Mouse (Mus musculus) kidney, postnatal 10 days (tissue): ENCODE results near the gene Sc5d.

ENCODE experiments used
- DNase-seq: peaks from one replicate; pipeline ENCODE4 v3.0.0; 2021; ENCODE audit warnings: mixed read lengths

Gene Sc5d

DNA sequence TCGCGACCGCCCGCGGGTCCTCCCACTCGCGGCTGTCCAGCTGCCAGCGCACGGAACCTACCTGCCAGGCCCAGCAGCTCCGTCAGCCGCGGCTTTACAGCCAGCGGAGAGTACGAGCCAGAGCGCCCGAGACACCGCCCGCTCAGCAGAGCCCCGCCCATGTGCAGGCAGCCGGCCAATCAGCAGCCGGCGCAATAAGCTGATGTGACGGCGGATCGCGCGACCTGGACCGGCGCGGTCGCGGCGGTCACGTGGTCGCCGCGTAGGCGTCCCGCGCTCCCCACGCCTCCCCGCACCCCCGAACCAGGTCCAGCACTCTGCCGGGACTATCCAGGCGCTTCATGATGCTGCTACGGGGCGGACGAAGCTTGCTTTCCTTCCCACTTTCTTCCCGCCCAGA lies at the start of gene Sc5d:
Gene Sc5d, minus strand, starts transcription at position 112 of the 400 bp plus-strand sequence.
- DNase-seq = peak; percentile 97

DNA sequence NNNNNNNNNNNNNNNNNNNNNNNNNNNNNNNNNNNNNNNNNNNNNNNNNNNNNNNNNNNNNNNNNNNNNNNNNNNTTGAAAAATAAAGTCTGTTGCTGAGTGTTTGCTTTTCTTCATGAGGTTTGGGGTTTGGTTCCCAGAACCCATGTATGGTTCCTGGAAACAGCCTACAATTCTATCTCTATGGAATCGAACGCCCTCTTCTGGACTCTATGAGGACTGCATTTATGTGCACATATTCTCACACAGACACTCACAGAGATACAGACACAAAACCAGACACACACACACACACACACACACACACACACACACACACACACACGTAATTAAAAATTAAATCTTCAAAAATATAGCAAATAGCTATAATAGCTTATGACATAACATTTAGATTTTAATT lies 47.3 kb upstream of the Sc5d start:
- DNase-seq = no peak

DNA sequence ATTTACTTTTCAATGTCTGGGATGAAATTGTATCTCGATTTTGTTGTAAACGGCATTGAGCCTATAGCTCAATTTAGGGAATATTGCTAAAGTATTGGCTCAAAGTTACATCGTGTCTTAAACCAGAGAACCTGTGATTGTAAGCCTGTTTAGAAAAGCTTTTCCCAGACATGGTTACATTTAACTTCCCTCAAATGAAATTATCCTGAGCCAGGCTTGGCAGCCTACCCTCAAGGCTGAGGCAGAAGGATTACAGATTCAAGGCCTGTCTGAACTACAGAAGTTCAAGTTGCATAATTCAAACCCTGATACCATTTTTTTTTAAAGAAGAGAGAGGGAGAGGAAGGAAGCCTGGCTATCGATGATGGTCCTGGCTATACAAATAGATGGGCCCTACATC lies 39.8 kb upstream of the Sc5d start:
- DNase-seq = no peak

DNA sequence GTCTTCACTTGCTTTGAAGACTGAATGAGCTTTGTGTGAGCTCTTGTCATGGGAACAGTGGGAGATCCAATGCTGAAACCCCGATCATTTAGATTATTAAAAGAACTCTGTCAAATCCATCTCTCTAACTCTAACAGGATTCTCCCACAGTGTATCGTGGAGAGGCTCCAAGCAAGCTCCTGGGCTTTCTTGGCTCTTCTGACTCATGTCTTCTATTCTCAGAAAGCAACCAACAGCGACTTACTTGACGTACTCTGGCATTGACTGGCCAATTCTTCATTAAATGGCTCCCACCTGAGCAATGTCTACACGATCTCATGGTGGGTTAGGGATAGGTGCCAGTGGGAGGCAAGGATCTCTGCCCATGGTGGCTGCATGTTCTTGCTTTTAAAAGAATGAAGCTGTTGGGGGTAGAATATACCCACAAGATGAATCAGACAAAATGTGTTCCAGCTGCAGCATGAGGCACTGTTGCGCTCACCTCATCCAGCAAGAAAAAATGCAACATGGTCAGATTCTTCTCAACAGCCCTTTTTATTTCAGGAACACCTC lies 37.1 kb upstream of the Sc5d start:
- DNase-seq = no peak

DNA sequence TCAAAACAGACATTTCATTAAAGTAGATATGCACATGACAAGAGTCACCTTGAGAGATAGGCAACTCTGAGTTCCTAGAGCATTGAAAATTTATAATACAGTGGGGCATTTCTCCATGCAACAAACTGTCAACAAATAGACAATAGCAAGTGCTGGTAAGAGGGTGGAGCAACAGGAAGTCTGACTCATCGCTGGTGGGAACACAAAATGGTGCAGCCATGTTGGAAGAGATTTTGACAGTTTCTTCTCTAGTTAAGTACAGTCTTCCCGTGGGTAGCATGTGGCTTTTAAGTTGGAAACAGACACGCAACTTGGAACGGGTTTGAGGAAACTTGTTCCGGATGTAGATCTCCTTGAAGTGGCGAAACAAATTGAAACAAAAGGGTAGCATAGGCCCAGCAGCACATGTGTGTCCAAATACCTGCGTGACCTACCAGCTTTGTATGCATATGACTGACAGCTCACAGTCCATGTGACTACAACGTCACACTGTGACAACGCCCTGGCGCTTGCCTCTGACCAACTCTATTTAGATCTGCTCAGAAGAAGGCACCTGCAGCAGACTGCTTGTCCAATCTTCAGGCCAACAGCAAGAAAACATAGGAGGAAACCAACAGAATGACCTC lies 32.4 kb upstream of the Sc5d start:
- DNase-seq = no peak

DNA sequence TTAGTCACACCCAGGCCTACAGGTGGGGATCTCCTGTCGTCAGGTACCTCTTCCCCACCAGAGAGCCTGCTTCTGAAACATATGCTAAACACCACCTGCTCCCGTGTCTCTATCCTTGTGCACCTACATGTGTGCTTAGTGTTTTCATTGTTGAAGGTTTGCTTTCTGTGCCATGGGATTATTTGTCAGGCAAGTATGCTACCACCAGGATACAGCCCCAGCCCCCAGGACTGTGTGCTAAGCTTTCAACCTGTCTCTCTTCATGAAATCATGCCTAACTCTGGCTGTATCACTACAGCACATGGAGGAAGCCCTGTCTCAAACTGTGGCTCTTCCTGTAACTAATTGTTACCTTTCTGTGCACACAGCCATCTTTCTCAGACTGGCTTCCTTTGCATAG lies 30.1 kb upstream of the Sc5d start:
- DNase-seq = no peak

DNA sequence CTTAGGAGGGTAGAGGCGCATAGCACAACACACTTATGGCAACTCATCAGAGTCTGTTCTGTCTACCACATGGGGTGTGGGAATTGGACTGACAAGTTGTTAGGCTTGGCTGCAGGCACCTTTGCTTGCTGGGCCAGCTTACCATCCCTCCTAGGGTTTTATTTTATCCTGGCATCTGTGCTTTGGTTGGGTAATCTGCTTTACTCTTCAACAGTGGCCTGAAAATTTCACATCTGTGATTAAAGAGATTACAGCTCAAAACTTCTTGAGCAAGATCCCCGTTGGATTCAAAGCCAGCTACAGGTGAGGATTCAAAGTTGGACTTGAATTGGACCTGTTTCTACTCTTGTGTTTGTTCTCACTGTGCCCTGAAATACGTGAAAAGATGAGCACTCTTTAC lies 29.5 kb upstream of the Sc5d start:
- DNase-seq = no peak

DNA sequence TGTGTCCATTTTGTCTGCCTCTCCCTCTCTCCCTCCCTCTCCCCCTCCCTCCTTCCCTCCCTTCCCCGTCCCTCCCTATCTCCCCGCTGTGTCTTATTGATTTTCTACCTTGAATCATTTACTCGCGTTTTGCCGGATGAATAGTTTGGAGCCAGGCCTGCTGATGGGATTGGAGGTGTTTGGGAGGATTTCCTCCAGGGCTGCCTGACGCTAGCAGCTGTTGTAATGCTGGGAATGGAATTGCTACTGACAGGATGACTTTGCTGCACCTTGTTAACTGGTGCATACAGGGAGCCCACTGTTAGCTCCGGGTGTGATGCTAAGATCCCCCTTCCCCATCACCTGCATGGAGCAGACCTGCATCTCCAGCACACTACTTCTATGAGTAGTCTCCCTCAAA lies 29.0 kb upstream of the Sc5d start:
- no peak for DNase-seq

DNA sequence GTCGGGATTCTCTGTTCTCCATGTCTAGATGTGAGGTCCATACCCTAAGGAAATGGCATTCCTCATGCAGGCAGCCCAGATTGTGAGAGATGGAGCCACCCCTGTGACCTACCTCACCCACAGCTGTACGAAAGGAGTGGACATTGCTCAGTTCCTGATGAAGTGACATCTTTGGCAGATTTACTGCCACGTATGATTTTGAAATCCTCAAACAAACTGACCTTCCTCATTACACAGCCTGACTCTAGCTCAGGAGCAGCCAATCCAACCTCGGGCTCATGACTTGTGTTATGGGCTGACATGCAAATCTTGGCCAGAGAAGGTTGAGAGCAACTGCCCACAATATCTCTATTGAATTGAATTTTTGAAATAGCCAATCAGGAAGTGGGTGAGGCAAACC lies 15.6 kb upstream of the Sc5d start:
- no peak for DNase-seq

DNA sequence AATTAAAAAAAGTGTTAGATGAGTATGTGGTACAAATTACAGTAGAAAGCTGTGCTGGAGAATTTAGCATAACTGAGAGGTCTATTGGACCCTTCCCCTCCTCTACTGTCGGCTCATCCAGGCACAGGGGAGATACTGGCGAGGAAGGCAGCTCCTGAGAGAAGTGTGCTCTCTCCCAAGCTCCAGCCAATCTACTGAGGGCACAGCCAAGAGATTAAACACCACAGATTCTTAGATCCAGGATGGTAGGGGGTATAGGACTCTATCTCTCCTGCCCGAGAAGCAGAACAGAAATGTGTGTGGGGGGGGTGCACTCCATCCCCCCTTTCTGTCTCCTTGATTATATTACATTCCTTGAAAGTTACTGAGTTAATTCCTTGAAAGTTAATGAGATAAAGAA lies 14.0 kb upstream of the Sc5d start:
- no peak for DNase-seq

DNA sequence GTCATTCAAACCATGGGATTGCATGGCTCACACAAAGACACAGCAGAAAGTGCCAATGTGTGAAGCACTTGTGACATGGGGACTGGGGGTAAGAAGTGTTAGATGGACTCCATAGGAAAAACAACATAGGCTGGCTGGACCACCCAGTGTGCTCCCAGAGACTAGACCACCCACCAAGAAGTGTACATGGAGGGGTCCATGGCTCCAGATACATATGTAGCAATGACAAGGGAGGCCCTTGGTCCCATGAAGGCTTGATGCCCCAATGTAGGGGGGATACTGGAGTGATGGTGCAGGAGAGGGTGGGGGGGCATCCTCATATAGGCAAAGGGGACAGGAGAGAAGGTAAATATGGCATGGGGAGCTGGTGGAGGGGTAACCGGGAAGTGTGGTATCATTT lies 13.6 kb upstream of the Sc5d start:
- no peak for DNase-seq

DNA sequence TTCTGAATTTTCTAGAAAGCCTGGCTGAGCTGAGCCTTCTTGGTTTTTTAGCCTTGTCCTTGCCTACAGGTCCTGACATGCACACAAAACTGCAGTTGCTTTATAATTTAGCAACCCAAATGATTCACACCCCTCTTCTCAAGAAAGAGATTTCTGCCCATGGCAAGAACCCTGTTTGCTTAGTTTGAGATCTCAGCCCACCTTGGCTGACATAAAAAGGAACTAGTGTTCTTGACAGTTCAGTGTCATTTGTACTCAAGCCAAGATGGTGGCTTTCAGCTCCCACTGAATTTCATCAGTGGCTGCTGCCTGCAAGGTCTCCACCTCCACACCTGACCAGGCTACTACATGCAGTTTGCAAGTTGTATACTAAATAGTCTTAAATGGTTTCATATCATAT lies 13.1 kb upstream of the Sc5d start:
- no peak for DNase-seq

DNA sequence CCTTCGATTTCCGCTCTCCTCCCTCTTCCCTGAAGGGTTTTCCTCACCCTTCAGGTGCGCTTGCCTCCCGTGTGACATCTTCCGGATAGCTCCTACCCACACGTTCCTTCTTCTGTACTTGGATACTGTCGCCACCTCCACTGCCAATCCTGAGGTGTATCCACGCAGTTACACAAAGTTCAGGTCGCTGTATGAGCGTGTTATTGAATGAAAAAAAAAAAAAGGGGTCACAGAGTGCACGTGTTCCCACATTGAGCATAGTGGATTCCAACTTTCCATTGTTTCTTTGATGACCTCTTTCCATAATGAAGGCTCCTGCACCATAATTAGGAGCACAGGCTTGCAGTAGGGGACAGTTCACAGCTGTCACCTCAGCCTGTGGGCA lies 11.7 kb upstream of the Sc5d start:
- DNase-seq = no peak

DNA sequence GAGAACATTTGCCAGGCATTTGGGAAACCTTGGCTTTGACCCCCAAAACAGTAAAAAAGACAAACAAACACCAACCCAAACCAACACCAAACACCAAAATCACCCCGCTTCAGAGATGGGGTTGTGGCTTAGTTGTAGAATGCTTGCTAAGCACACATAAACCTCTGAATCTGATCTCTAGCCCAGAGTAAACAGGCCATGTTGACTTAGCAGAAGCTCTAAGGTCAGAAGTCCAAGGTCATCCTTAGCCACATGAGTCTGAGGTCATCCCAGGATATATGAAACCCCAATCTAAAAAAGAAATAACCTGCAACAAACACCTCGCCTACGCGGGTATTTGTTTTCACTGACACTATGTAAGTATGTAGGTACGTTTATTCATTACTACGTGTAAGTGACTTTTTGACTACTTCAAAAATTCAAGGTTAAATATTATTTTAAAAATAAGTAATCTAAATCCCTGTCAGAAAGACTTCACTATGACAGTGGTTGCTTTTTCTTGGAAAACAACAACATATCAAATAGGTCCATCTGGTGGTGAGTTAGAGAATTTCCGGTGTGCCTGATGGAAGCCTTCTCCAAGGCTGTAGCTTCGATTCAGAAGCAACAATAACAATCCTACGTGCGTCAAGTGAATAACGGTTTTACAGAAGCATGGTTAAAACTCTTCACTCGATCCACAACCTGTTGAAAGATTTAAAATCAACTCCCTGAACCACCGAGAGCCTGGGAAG lies 11.1 kb upstream of the Sc5d start:
- DNase-seq = peak; percentile 30

DNA sequence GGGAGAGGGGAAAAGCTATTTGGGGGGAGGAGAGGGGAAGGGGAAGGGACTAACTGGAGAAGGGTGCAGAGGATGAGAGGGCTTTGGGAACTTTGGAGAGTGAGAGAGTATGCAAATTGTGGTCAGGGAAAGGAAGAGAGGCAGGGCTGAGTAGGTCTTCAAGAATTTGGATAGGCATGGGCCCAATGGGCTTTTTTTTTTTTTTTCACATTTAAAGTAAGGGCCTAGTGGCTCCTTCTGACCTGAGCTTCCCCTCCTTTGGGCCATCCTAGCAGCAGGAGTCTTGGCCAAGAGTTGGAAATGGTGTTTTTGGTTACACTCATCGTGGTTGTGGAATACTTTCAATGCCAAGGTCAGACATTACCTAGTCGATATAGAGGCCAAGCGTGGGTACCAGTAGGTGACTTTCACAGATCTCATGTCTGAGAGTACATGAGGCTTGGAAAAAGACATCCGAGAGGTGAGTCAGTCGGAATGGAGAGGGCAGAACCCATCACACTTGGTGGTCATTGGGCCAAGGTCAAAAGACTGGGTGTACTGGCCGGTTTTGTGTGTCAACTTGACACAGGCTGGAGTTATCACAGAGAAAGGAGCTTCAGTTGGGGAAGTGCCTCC lies 9.7 kb upstream of the Sc5d start:
- DNase-seq = no peak

DNA sequence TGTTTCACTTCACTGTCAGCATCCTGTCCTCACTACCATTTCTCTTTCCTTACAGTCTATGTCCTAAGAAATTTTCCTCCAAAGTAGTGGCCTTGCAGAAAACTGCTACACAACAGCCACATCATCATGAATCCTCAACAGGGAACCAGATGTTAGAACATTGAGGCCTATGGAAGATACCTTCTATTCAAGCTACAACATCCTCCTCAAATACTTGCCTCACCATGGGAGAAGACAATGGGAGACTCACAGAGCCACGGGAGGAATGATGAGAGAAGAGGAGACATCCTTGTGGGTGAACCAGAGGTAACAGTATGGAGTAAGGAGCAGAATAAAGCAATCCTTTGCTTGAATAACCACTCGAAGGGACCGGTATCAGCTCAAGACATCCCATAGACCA lies 9.1 kb upstream of the Sc5d start:
- no peak for DNase-seq

DNA sequence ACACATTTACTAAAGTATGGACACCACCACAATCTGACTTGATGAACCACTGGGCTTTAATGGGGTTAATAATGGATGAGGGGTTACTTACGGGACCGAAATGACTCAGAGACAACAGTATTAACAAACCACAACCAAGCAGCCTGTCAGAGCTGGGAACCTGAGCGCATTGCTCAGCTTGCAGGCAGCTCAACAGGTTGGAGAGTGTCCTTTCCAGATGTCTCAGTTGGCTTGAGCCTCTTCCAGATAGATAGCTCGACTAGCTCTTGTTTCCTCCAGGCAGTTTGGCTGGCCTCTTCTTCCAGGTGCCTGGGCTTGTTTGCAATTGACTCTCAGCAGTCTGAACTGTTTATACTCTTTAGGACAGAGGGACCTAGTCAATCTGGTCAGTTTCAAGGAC lies 8.6 kb upstream of the Sc5d start:
- DNase-seq = no peak

DNA sequence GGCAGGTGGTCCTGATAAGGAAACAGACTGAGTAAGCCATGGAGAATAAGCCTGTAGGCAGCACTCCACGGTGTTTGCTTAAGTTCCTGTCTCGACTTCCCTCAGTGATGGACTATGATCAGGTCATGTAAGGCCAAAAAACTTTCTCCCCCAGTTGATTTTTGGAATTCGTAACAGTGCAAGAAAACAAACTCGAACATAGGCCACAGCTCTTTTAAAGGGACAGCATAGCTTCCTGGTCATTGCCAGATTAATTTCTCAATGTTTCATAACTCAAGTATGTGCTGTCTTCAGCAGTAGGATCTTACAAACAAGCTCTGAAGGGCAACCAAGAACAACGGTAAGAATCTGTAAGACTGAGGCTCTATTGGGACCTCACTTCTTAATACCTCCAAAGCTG lies 7.4 kb upstream of the Sc5d start:
- no peak for DNase-seq

DNA sequence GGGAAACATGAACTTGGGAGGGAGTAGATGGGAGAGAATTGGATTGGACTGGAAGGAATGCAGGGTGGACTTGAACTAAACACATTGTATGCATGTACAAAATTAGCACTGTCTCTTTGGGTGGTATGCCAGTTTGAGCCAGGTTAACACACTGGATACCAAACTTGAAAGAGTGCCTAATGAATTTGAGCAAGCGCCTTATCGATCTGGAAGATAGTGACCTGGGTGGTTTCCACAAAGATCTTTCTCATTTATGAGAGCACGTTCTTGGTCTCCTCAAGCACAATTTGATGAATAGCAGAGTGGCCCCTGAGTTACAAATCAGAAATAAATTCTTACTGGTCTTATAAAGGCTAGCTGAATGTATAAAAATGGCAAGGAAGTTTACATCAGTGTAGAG lies 6.6 kb upstream of the Sc5d start:
- DNase-seq = no peak

DNA sequence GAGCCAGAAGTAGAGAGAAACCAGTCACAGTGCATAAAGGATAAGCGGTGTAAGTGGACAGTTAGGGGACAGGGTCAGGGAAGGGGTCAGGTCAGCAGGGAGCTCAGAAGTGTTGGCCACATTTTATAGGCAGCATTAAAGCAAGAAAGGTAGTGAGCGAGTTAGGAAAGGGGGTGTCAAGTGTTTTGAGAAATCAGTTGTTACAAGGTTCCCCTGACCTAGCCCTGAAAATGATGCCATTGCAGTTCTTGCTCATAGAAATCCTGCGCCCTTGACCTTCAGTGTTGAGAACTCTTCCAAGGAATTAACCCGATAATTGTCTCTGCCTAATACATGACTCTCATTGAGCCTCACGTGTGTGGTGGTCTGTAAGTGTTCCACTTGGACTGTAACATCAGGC lies 6.0 kb upstream of the Sc5d start:
- no peak for DNase-seq

DNA sequence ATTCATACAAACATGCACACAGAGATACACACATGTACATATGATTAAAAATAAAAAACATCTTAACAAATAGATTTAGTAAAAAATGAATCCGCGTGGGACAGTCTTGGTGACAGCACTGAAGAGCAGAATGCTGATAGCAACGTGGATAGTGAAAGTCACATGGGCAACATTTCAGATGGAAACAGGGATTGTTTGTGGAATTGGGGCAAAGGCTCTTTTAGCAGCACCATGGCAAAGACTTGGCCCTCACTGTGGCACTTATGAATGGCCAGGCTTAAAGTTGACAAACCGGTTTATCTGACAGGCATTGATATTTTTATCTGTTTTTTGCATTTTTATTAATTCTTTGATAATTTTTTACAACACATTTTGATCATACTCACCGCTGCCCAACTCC lies 4.3 kb upstream of the Sc5d start:
- DNase-seq = no peak

DNA sequence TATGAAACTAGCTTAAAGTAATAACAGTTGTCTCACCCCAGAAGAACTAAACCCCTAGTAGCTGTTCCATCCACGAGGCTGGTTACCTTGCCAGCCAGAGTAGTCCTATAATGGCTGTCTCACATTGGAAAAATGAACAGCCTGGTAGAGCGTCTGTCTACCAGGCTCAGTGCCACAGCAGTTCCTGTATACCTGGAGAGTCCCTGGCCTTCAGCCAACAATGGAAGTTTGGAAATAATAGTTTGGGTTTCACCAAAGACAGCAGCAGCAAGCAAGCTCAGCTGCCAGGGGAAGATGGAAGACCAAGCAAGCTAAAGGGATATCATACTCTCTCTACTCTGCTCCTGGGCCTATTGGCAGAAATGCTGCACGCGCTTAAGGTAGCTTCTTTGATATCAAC lies 1.3 kb upstream of the Sc5d start:
- peak; percentile 15 for DNase-seq

DNA sequence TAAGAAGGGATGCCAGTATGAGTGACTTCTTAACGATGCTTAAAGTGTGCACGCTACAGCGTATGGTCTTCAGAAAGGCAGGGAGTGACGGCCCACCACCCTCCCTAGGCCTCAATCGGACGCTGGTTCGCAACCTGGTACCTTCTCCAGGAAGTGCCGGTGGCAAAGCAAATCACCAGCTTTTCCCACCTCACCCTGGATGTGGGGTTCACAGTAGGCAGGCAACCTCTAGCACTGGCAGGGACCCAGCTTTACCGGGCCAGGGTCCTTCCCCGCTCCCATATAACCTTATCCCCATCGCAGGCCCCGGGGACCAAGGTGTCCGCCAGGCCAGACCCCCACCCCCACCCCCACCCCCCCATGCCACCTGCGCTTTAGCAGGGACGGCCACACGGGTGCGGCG lies 346 bp downstream of the Sc5d start:
- DNase-seq = no peak

DNA sequence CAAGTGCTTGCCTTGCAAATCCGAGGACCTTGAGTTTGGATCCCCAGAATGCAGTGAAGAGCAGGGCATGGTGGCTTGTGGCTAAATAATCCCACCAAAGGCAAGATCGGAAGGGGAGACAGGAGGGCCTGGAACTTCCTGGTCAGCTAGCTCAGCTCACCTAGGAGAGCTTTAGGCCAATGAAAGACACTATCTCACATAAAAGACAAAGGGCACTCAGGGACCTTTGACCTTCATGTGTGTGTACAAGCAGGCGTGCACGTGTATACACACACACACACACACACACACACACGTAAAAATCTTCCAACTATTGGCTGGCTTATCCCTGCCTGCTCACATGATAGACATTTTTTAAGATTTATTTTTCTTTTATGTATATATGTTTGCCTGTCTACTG lies 3.6 kb downstream of the Sc5d start:
- no peak for DNase-seq
